Mouse (Mus musculus): ENCODE measurements around the gene Lrrc4c. TPM values are rescaled to one million over a fixed set of nuclear protein-coding genes. Genes with fewer than 3 reads are reported as not detected.

The Lrrc4c gene
- polyA plus RNA-seq, 1 experiment: 0.58 TPM

- TF ChIP-seq CTCF (IDR thresholded peaks at IDR 0.05; ENCODE audit: insufficient read depth, low read length) (no peak), POLR2A (IDR thresholded peaks at IDR 0.05; ENCODE audit: borderline replicate concordance, extremely low read depth, low read depth, low read length) (no peak)
- H3K4me3 ChIP-seq (replicated peaks; ENCODE audit: extremely low read depth, low read depth, low read length): no peak overlapping the region
- no peak for DNase-seq
- WGBS: 68% methylated on average over 1 of the region's 1 CpGs
- no peaks in the 10 kb centered on the region for H3K4me1 ChIP-seq (ENCODE audit: control insufficient read depth, insufficient read depth, low read length)
These were observed 187.7 kb downstream of the Lrrc4c start for GRCm38 (mm10) chr2:96505641-96506040.

DNA sequence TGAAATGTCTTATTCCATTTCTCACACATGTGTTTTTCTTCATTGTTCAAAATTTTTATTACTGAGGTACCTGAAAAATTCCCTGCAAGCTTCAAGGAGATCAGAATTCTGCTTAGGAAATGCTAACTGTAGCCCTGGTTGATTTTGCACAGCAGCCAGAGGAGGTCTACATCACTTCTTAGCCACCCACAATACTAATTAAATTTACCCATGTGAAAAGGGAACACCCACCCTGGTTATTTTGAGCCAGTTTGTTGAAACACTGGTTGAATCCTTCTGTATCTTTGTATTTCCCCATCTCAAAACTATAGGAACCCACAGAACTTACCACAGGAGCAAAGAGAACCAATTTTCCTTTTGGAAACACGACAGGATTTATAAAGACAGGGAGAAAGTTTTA is 191.0 kb downstream of the Lrrc4c start:
- WGBS: 50% methylated on average over 1 of the region's 1 CpGs
- TF ChIP-seq POLR2A (IDR thresholded peaks at IDR 0.05; ENCODE audit: borderline replicate concordance, extremely low read depth, low read depth, low read length): no peak
- no peak for TF ChIP-seq CTCF (IDR thresholded peaks at IDR 0.05; ENCODE audit: insufficient read depth, low read length)
- H3K4me3 ChIP-seq (replicated peaks; ENCODE audit: extremely low read depth, low read depth, low read length): no peak overlapping the region
- DNase-seq: no peak
- no peaks in the 10 kb centered on the region for H3K4me1 ChIP-seq (ENCODE audit: control insufficient read depth, insufficient read depth, low read length)

DNA sequence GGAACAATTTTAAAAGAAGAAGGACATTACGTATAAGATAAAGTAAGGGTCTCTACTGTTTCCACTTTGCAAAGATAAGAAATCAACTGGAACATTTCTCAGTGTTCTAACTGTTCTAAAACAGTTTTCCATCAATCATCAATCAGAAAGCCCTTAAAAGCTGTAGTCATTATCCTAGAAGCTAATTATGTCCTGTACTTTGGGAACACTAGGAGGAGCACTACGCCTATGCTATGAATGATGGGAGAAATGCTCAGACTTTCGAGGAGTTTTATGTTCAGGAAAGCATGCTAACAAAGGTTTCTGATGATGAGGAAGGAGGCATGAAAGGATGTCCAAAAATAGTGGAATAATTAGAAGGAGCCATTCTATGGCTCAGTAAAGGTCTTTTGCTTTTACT is 219.5 kb downstream of the Lrrc4c start:
- Histone ChIP-seq H3K4me3 (replicated peaks; ENCODE audit: extremely low read depth, low read depth, low read length) (no peak overlapping the region), H3K4me1 (ENCODE audit: control insufficient read depth, insufficient read depth, low read length) (no peaks in the 10 kb centered on the region)
- TF ChIP-seq CTCF (IDR thresholded peaks at IDR 0.05; ENCODE audit: insufficient read depth, low read length): no peak
- TF ChIP-seq POLR2A (IDR thresholded peaks at IDR 0.05; ENCODE audit: borderline replicate concordance, extremely low read depth, low read depth, low read length): no peak
- 54% methylated on average over 3 of the region's 3 CpGs for WGBS
- DNase-seq: no peak

DNA sequence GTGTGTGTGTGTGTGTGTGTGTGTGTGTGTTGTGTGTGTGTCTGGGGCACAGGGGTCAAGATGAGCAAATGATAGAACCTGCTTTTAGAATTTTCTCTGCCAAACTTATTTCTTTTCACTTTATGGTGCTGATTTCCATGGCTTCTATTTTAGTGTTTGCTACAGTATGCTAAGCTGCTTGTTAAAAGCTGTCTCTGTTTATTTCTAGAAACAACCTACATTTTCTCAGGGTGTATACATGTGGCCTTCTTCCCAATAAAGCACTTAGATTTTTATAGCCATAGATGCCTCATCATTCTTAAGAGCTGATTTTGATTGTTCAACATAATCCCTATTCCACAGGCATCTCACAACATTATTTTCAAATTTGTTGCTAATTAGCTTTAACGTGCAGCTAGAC is 229.2 kb downstream of the Lrrc4c start:
- DNase-seq: no peak
- H3K4me3 ChIP-seq (replicated peaks; ENCODE audit: extremely low read depth, low read depth, low read length): no peak overlapping the region
- TF ChIP-seq POLR2A (IDR thresholded peaks at IDR 0.05; ENCODE audit: borderline replicate concordance, extremely low read depth, low read depth, low read length) (no peak), CTCF (IDR thresholded peaks at IDR 0.05; ENCODE audit: insufficient read depth, low read length) (no peak)
- no peaks in the 10 kb centered on the region for H3K4me1 ChIP-seq (ENCODE audit: control insufficient read depth, insufficient read depth, low read length)
- WGBS: 70% methylated on average over 1 of the region's 1 CpGs

GRCm38 (mm10) chr2:96573755-96574154 is 255.8 kb downstream of the Lrrc4c start:
- H3K4me1 ChIP-seq (ENCODE audit: control insufficient read depth, insufficient read depth, low read length): no peaks in the 10 kb centered on the region
- H3K4me3 ChIP-seq (replicated peaks; ENCODE audit: extremely low read depth, low read depth, low read length): no peak overlapping the region
- TF ChIP-seq CTCF (IDR thresholded peaks at IDR 0.05; ENCODE audit: insufficient read depth, low read length) (no peak), POLR2A (IDR thresholded peaks at IDR 0.05; ENCODE audit: borderline replicate concordance, extremely low read depth, low read depth, low read length) (no peak)
- no peak for DNase-seq
- WGBS: 76% methylated on average over 2 of the region's 2 CpGs

- no peak for DNase-seq
- Histone ChIP-seq H3K4me1 (ENCODE audit: control insufficient read depth, insufficient read depth, low read length) (no peaks in the 10 kb centered on the region), H3K4me3 (replicated peaks; ENCODE audit: extremely low read depth, low read depth, low read length) (no peak overlapping the region)
- TF ChIP-seq POLR2A (IDR thresholded peaks at IDR 0.05; ENCODE audit: borderline replicate concordance, extremely low read depth, low read depth, low read length): no peak
- no peak for TF ChIP-seq CTCF (IDR thresholded peaks at IDR 0.05; ENCODE audit: insufficient read depth, low read length)
- 83% methylated on average over 8 of the region's 8 CpGs for WGBS
These were observed 259.7 kb downstream of the Lrrc4c start for GRCm38 (mm10) chr2:96577701-96578100.

DNA sequence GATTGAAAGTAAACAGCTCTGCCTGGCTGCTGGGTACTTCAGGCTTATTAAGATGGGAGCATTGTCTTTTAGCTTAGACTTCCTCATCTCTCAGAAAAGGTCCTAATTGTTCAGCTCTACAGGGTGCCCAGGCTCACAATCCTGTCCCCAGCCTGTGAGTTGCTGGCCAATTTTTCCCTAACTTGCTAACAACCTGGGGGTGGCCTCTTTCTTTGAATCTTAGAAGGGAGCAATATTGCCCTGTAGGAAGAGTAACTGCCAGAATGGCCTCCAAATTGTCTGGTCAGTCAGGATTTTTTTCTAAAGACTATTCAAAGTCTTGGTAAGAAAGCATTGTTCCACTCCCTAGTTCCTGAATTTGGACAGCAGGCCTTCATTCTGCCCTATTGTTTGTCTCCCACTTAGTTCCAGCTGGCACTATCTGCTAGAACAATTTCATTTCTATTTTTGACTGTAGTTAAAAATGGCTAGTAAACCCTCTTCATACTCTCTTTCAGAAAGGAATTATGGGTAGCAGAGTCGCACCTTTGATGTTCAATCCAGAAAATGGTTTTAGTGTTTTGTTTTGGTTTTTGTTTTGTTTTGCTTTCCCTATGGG is 262.3 kb downstream of the Lrrc4c start:
- WGBS: 95% methylated on average over 1 of the region's 1 CpGs
- Histone ChIP-seq H3K4me3 (replicated peaks; ENCODE audit: extremely low read depth, low read depth, low read length) (no peak overlapping the region), H3K4me1 (ENCODE audit: control insufficient read depth, insufficient read depth, low read length) (no peaks in the 10 kb centered on the region)
- no peak for DNase-seq
- TF ChIP-seq POLR2A (IDR thresholded peaks at IDR 0.05; ENCODE audit: borderline replicate concordance, extremely low read depth, low read depth, low read length) (no peak), CTCF (IDR thresholded peaks at IDR 0.05; ENCODE audit: insufficient read depth, low read length) (no peak)

DNA sequence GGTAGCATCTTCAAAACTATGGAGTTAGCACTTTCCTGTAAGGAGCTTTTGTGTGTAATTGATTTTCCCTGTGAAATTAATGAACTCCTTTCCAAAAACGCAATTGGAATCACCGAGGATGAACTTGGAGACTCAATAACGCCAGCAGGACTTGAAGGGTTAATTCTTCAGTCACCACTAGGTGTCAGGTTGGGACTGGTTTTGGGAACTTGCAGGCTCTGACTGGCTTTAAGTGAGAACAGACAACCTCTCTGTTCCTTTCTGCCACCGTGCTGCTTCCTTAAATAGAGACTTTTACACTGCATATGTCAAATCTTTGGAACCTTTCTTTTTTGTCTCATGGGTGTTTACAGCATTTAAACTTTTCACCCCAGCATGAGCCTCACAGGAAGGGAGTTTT is 267.7 kb downstream of the Lrrc4c start:
- no peaks in the 10 kb centered on the region for H3K4me1 ChIP-seq (ENCODE audit: control insufficient read depth, insufficient read depth, low read length)
- DNase-seq: no peak
- TF ChIP-seq POLR2A (IDR thresholded peaks at IDR 0.05; ENCODE audit: borderline replicate concordance, extremely low read depth, low read depth, low read length) (no peak), CTCF (IDR thresholded peaks at IDR 0.05; ENCODE audit: insufficient read depth, low read length) (no peak)
- no peak overlapping the region for H3K4me3 ChIP-seq (replicated peaks; ENCODE audit: extremely low read depth, low read depth, low read length)
- 6% methylated on average over 4 of the region's 4 CpGs for WGBS

DNA sequence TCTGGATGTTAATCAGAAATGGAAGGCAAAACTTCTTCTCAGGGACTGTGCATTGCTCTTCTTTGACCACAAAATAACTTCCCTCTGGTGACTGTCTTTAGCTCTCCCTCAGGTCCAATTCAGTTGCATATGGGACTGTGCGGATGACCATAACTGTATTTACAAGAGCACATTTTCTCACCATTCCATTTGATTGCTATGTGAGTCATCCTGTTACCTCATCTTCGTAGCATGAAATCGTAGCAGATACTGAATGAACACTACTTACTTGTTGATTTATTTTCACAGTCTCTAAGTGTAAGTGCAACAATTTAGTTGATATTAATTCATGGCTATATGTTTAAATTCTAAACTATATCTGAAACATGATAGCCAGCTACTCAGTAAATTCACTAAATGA is 286.8 kb downstream of the Lrrc4c start:
- Histone ChIP-seq H3K4me3 (replicated peaks; ENCODE audit: extremely low read depth, low read depth, low read length) (no peak overlapping the region), H3K4me1 (ENCODE audit: control insufficient read depth, insufficient read depth, low read length) (no peaks in the 10 kb centered on the region)
- WGBS: 84% methylated on average over 3 of the region's 3 CpGs
- TF ChIP-seq CTCF (IDR thresholded peaks at IDR 0.05; ENCODE audit: insufficient read depth, low read length) (no peak), POLR2A (IDR thresholded peaks at IDR 0.05; ENCODE audit: borderline replicate concordance, extremely low read depth, low read depth, low read length) (no peak)
- DNase-seq: no peak

GRCm38 (mm10) chr2:96614121-96614520 is 296.2 kb downstream of the Lrrc4c start:
- TF ChIP-seq CTCF (IDR thresholded peaks at IDR 0.05; ENCODE audit: insufficient read depth, low read length): no peak
- 67% methylated on average over 1 of the region's 1 CpGs for WGBS
- H3K4me3 ChIP-seq (replicated peaks; ENCODE audit: extremely low read depth, low read depth, low read length): no peak overlapping the region

More at GRCm38 (mm10) chr2:96614121-96614520, 296.2 kb downstream of the Lrrc4c start:
- DNase-seq: no peak
- no peaks in the 10 kb centered on the region for H3K4me1 ChIP-seq (ENCODE audit: control insufficient read depth, insufficient read depth, low read length)
